Mouse (Mus musculus) limb, embryonic 14.5 days (tissue): ENCODE results near the gene Pus1. TPM values are rescaled to one million over a fixed set of nuclear protein-coding genes. Genes with fewer than 3 reads are reported as not detected.

Source experiments
- ATAC-seq: fragments of 200-750 bp; cut with Nextera tagmentation; 2 replicates; pipeline ENCODE4 v1.8.0; 2017; ENCODE audit warnings: low read depth, moderate number of reproducible peaks, moderate TSS enrichment; ENCODE audit not compliant: low FRiP score
- DNase-seq: peaks from one replicate; pipeline ENCODE4 v3.0.0-alpha.2; 2015; ENCODE audit warnings: low spot score
- H3K27ac ChIP-seq: fragments of 300-500 bp; sonication (generic); replicated peaks from 2 replicates; pipeline ENCODE4 v1.5.1; 2014; ENCODE audit warnings: low read depth, mild to moderate bottlenecking, low read length, moderate library complexity, mixed read lengths
- H3K27me3 ChIP-seq: fragments of 300-500 bp; sonication (generic); 2 replicates; pipeline ENCODE4 v1.6.1; 2014; ENCODE audit warnings: low read length, mixed read lengths; ENCODE audit not compliant: control insufficient read depth, insufficient read depth
- H3K36me3 ChIP-seq: fragments of 300-500 bp; sonication (generic); 2 replicates; pipeline ENCODE4 v1.6.1; 2014; ENCODE audit warnings: mild to moderate bottlenecking, low read length, moderate library complexity, mixed read lengths; ENCODE audit not compliant: control insufficient read depth, insufficient read depth
- H3K4me1 ChIP-seq: fragments of 300-500 bp; sonication (generic); 2 replicates; pipeline ENCODE4 v1.6.1; 2014; ENCODE audit warnings: antibody characterized with exemption, low read length, mixed read lengths; ENCODE audit not compliant: control insufficient read depth, insufficient read depth
- H3K4me2 ChIP-seq: fragments of 300-500 bp; sonication (generic); replicated peaks from 2 replicates; pipeline ENCODE4 v1.6.1; 2014; ENCODE audit warnings: low read depth, mild to moderate bottlenecking, low read length, moderate library complexity; ENCODE audit not compliant: severe bottlenecking
- H3K4me3 ChIP-seq: fragments of 300-500 bp; sonication (generic); replicated peaks from 2 replicates; pipeline ENCODE4 v1.5.1; 2014; ENCODE audit warnings: low read length
- H3K9ac ChIP-seq: fragments of 300-500 bp; sonication (generic); 2 replicates; pipeline ENCODE4 v1.6.1; 2014; ENCODE audit warnings: mild to moderate bottlenecking, low read depth, low read length, moderate library complexity; ENCODE audit not compliant: severe bottlenecking
- H3K9me3 ChIP-seq: fragments of 300-500 bp; sonication (generic); 2 replicates; pipeline ENCODE4 v1.6.1; 2016; ENCODE audit warnings: low read length; ENCODE audit not compliant: control insufficient read depth
- POLR2A ChIP-seq: fragments of 200-500 bp; IDR thresholded peaks from 2 replicates; pipeline ENCODE4 v1.8.0; 2012; ENCODE audit warnings: inconsistent platforms, mild to moderate bottlenecking, moderate library complexity, borderline replicate concordance; ENCODE audit not compliant: insufficient read depth, insufficient read length; ENCODE audit errors: extremely low read depth
- WGBS: fragments of 180-500 bp; shearing (Covaris S2); extraction: QIAGEN DNeasy Blood & Tissue Kit; methylation state at CpG from one replicate; pipeline ENCODE4 v1.1.7; 2014; 5-methylcytosine and 5-hydroxymethylcytosine counted together
- polyA plus RNA-seq, 2 experiments: library from polyadenylated mRNA; depleted of rRNA in 1 of 2; stranded (reverse) in 1 of 2; unstranded in 1 of 2; fragments of >200 nt; fragmentation: Nextera tagmentation in 1 of 2; extraction: Ambion mirVana in 1 of 2; gene quantifications; 2 replicates each; pipeline versions ENCODE4 v1.2.1 to v1.2.3; 2012 to 2014

The Pus1 gene
- polyA plus RNA-seq, 2 experiments, result 20.9 to 30.6 TPM

GRCm38 (mm10) chr5:110804012-110804743, 23.7 kb upstream of the Pus1 start:
- H3K36me3 ChIP-seq, result peaks cover 57% of the 10 kb centered on the region
- ATAC-seq, result no peak
- H3K27me3 ChIP-seq, result no peaks in the 10 kb centered on the region
- no peak overlapping the region for H3K4me3 ChIP-seq
- WGBS, result 73% methylated on average over 7 of the region's 7 CpGs
- H3K4me2 ChIP-seq, result no peak overlapping the region
- no peak for DNase-seq
- no peak overlapping the region for H3K27ac ChIP-seq
- no peak for TF ChIP-seq POLR2A
- no peaks in the 10 kb centered on the region for H3K9me3 ChIP-seq
- no peak overlapping the region for H3K9ac ChIP-seq
- peaks cover 25% of the 10 kb centered on the region for H3K4me1 ChIP-seq

- TF ChIP-seq POLR2A, result no peak
- peaks cover 70% of the 10 kb centered on the region for H3K36me3 ChIP-seq
Measured at GRCm38 (mm10) chr5:110802809-110803208, 22.4 kb upstream of the Pus1 start.

GRCm38 (mm10) chr5:110802186-110802585, 21.7 kb upstream of the Pus1 start:
- Histone ChIP-seq H3K27me3 (no peaks in the 10 kb centered on the region), H3K4me2 (no peak overlapping the region), H3K36me3 (peaks cover 71% of the 10 kb centered on the region), H3K4me3 (no peak overlapping the region), H3K9me3 (no peaks in the 10 kb centered on the region), H3K4me1 (peaks cover 8% of the 10 kb centered on the region; the same call in 1 of the 2 replicates), H3K27ac (no peak overlapping the region), H3K9ac (no peak overlapping the region)
- DNase-seq, result no peak
- no peak for ATAC-seq
- no peak for TF ChIP-seq POLR2A
- WGBS, result 90% methylated on average over 4 of the region's 4 CpGs

More at GRCm38 (mm10) chr5:110802809-110803208, 22.4 kb upstream of the Pus1 start:
- no peak for DNase-seq
- Histone ChIP-seq H3K4me3 (no peak overlapping the region), H3K9ac (no peak overlapping the region), H3K9me3 (no peaks in the 10 kb centered on the region), H3K4me2 (no peak overlapping the region), H3K4me1 (peaks cover 14% of the 10 kb centered on the region), H3K27me3 (no peaks in the 10 kb centered on the region), H3K27ac (no peak overlapping the region)
- no peak for ATAC-seq

- H3K27me3 ChIP-seq, result no peaks in the 10 kb centered on the region
- no peak overlapping the region for H3K27ac ChIP-seq
- 0 out of 2 replicates have a peak, but pooled peaks cover 2% of the 10 kb centered on the region for H3K4me1 ChIP-seq
- no peak for DNase-seq
- 80% methylated on average over 3 of the region's 3 CpGs for whole genome bisulfite sequencing
- ATAC-seq, result no peak
- no peak overlapping the region for H3K4me2 ChIP-seq
- peaks cover 73% of the 10 kb centered on the region for H3K36me3 ChIP-seq
- H3K4me3 ChIP-seq, result no peak overlapping the region
- TF ChIP-seq POLR2A, result no peak
- H3K9me3 ChIP-seq, result no peaks in the 10 kb centered on the region
- no peak overlapping the region for H3K9ac ChIP-seq
Measured at GRCm38 (mm10) chr5:110801036-110801624, 20.7 kb upstream of the Pus1 start.

- ATAC-seq (no peak), DNase-seq (no peak)
- no peak overlapping the region for H3K4me3 ChIP-seq
- no peaks in the 10 kb centered on the region for H3K9me3 ChIP-seq
- no peak overlapping the region for H3K9ac ChIP-seq
- no peaks in the 10 kb centered on the region for H3K27me3 ChIP-seq
- no peak for TF ChIP-seq POLR2A
- WGBS, result 67% methylated on average over 4 of the region's 4 CpGs
- peaks cover 86% of the 10 kb centered on the region for H3K36me3 ChIP-seq
- H3K27ac ChIP-seq, result no peak overlapping the region
- no peaks in the 10 kb centered on the region for H3K4me1 ChIP-seq
- H3K4me2 ChIP-seq, result no peak overlapping the region
Measured at GRCm38 (mm10) chr5:110797696-110798095, 17.2 kb upstream of the Pus1 start.
